Mouse (Mus musculus) CH12.LX (cell line): ENCODE results near the gene Limk2.

ENCODE experiments used
- CHD1 ChIP-seq: IDR thresholded peaks from 2 replicates; pipeline ENCODE4 v1.6.1; 2012; ENCODE audit warnings: low read depth, low read length, improper control_type of control experiment, inconsistent platforms
- CTCF ChIP-seq, 2 experiments: IDR thresholded peaks in 1 of 2; conservative IDR thresholded peaks in 1 of 2; 2 replicates each; pipeline ENCODE4 v1.5.1; 2011 to 2012; ENCODE audit warnings: low read depth in 2 of 2, low read length in 2 of 2, improper control_type of control experiment in 1 of 2, inconsistent platforms in 1 of 2, mild to moderate bottlenecking in 1 of 2, moderate library complexity in 1 of 2
- EP300 ChIP-seq: IDR thresholded peaks from 2 replicates; pipeline ENCODE4 v1.6.1; 2011; ENCODE audit warnings: low read length, improper control_type of control experiment
- HCFC1 ChIP-seq: IDR thresholded peaks from 2 replicates; pipeline ENCODE4 v1.6.1; 2012; ENCODE audit warnings: low read depth, mild to moderate bottlenecking, inconsistent platforms, low read length, improper control_type of control experiment
- POLR2A ChIP-seq: IDR thresholded peaks from 2 replicates; pipeline ENCODE4 v1.6.1; 2011; ENCODE audit warnings: low read depth, mild to moderate bottlenecking, improper control_type of control experiment, low read length
- POLR2AphosphoS2 ChIP-seq: IDR thresholded peaks from 2 replicates; pipeline ENCODE4 v1.6.1; 2011; ENCODE audit warnings: low read depth, low read length, improper control_type of control experiment
- SIN3A ChIP-seq: IDR thresholded peaks from 2 replicates; pipeline ENCODE4 v1.6.1; 2012; ENCODE audit warnings: low read length, improper control_type of control experiment, inconsistent platforms
- ZC3H11A ChIP-seq: IDR thresholded peaks from 2 replicates; pipeline ENCODE4 v1.6.1; 2012; ENCODE audit warnings: low read depth, mild to moderate bottlenecking, inconsistent platforms, low read length, improper control_type of control experiment
- ZMIZ1 ChIP-seq: IDR thresholded peaks from 2 replicates; pipeline ENCODE4 v1.6.1; 2012; ENCODE audit warnings: low read depth, mild to moderate bottlenecking, inconsistent platforms, low read length, improper control_type of control experiment

DNA sequence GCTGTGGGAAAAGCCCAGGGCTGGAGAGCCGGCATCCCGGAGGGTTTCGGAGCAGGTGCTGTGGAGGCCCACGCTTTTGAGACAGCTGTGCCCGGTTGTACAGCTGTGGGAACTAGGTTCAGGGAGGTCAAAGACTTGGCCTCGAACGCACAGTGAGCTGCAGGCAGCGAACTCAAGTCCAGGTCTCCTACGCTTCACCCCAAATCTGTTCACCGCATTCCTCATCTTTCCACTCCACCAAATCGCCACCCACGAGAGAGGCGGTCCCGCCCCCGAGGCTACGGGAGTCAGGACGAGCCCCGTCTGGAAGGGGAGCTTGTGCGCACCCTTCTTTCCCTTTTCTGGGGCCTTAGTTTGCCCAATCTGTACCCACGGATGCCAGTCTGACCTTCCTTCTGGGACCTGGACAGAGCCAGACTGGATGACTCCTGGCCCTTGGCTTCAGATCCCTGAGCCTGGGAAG, 42.7 kb upstream of the Limk2 start:
- TF ChIP-seq CHD1, result no peak
- TF ChIP-seq ZMIZ1, result no peak
- TF ChIP-seq ZC3H11A, result no peak
- no peak for TF ChIP-seq CTCF (conservative IDR thresholded peaks at IDR 0.05 in 1 of 2, IDR thresholded peaks at IDR 0.05 in 1 of 2; ENCODE audit: low read depth in 2 of 2, low read length in 2 of 2)
- peak; percentile 30 for TF ChIP-seq SIN3A
- no peak for TF ChIP-seq HCFC1
- TF ChIP-seq POLR2A, result no peak
- no peak for TF ChIP-seq POLR2AphosphoS2
- TF ChIP-seq EP300, result no peak
